Mouse (Mus musculus) lung, postnatal 0 days (tissue): Measurements from ENCODE around the gene Adamtsl2.

Source experiments
- CTCF ChIP-seq: IDR thresholded peaks from 2 replicates; pipeline ENCODE4 v1.5.1; 2016; ENCODE audit warnings: antibody characterized with exemption, mild to moderate bottlenecking
- EP300 ChIP-seq: IDR thresholded peaks from 2 replicates; pipeline ENCODE4 v1.6.1; 2016; ENCODE audit warnings: antibody characterized with exemption, mild to moderate bottlenecking, control low read depth

DNA sequence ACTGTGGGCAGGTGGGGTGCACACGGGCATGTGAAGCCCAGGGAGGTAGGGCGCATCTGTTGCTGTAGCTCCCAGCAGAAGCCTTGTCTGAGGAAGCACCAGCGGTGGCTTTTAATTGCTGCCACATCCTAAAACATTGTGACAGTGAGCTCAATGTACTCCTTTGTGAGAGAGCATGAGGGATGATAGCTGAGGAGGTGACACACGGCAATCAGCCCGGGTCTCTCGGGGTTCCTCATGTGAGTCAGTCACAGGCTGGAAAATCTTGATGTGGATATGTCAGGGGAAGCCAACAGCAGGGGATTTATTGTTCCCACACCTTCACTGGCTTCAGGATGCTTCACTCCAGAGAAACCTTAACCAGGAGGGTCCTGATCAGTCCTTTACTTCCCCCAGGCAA is 67.7 kb downstream of the Adamtsl2 start:
- TF ChIP-seq CTCF: no peak
- TF ChIP-seq EP300: no peak
